Mouse (Mus musculus): Measurements from ENCODE around the gene Bdnf.

DNA sequence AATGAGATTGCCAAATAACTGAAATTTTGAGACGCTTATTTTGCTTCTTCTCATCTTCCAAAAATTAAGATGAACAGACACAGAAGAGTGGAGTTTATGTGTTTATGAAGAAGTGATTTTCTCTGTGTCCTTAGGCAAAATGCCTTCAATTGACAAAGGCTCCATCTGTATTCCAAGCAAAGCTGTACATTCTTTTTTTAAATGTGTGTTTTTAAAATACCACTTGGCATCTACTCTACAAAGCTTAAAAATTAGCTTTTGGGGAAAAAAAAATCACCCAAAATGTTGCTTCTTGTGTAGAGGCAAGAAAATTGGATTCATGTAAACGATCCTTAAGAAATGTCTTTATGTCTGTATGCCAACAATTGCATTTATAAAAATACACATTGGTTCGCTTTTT is 94.3 kb downstream of the Bdnf start:
- TF ChIP-seq CTCF (IDR thresholded peaks at IDR 0.05; ENCODE audit: low read depth, low read length) = no peak
- no peak for TF ChIP-seq POLR2AphosphoS5 (IDR thresholded peaks at IDR 0.05; ENCODE audit: insufficient replicate concordance, low read depth, low read length)
- no peak for TF ChIP-seq GATA1 (IDR thresholded peaks at IDR 0.05; ENCODE audit: borderline replicate concordance, low read length)
- no peak for TF ChIP-seq TAL1 (conservative IDR thresholded peaks at IDR 0.05; ENCODE audit: low read depth, low read length)
- TF ChIP-seq GATA2 (IDR thresholded peaks at IDR 0.05; ENCODE audit: borderline replicate concordance, low read depth, low read length) = no peak
